Mouse (Mus musculus): ENCODE results near the gene 1700001P01Rik.

GRCm38 (mm10) chr11:97802194-97802470, 26.4 kb upstream of the 1700001P01Rik start:
- TF ChIP-seq CTCF (IDR thresholded peaks at IDR 0.05; ENCODE audit: low read depth) (no peak), EP300 (IDR thresholded peaks at IDR 0.05; ENCODE audit: low read depth) (no peak)
